Mouse (Mus musculus): ENCODE measurements around the gene Ciita. TPM values are rescaled to one million over a fixed set of nuclear protein-coding genes. Genes with fewer than 3 reads are reported as not detected.

Gene Ciita
- total RNA-seq, 1 experiment, result 0.22 TPM

DNA sequence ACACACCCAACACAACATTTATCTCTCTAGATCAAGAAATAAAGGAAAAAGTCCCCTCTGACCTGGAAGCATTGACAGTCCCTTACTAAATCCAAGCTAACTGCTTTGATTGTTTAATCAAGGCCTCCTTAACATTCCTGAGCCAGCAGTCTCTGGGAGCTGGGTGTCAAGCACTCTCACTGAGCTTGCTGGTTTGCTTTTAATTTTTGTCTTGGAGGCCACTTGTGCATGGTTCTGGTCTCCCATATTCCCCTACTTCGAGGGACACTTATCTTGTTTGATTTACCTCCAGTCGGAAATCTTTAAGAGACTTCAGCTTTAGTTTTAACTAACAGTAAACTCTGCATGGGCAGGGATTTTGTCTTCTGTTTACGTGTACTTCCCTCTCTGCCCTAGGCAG lies 4.9 kb upstream of the Ciita start:
- no peak for TF ChIP-seq ZC3H11A (IDR thresholded peaks at IDR 0.05; ENCODE audit: borderline replicate concordance, low read depth, low read length)
- H3K36me3 ChIP-seq (ENCODE audit: control insufficient read depth, insufficient read depth, low read length, poor library complexity, severe bottlenecking), result no peaks in the 10 kb centered on the region
- H3K4me1 ChIP-seq (ENCODE audit: control insufficient read depth in 2 of 2, insufficient read depth in 2 of 2, low read length in 2 of 2, poor library complexity in 1 of 2), result peaks cover 0 to 2% of the 10 kb centered on the region in 2 experiments; a peak in 1 of 4 replicates
- no peak overlapping the region for H3K4me3 ChIP-seq (ENCODE audit: insufficient read depth in 1 of 2, low read depth in 1 of 2, low read length in 2 of 2, poor library complexity in 1 of 2, severe bottlenecking in 1 of 2)
- H3K9me3 ChIP-seq (ENCODE audit: control insufficient read depth, insufficient read depth, low read depth, low read length), result no peaks in the 10 kb centered on the region
- in situ Hi-C loops (cut with MboI; ENCODE audit: low sequenced_read_pairs in 2 of 2, unreplicated experiment in 2 of 2), result no loop called here
- no peak overlapping the region for H3K27ac ChIP-seq (ENCODE audit: insufficient read depth, low read depth, low read length, poor library complexity, severe bottlenecking)
- no peak overlapping the region for H3K9ac ChIP-seq (ENCODE audit: insufficient read depth, low read depth, low read length, poor library complexity, severe bottlenecking)
- DNase-seq (ENCODE audit: low read depth, low spot score), result no peak

DNA sequence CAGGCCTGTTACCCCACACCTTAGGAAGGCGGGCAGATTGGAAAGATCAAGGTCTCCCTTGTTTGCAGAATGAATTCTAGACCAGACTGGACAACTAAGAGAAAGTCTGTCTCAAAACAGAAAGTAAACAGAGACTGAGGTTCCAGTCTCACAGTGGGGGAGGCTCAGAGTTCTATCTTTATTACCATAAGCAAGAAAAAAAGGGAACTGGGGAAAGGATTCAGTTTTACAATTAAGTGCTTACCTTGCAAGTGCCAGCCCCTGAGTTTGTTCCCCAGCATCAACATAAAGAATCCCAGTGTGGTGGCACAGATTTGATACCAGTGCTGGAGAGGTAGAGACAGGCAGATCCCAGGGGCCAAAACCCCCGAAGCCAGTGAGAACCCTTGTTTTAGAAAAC lies 3.9 kb upstream of the Ciita start:
- Histone ChIP-seq H3K27ac (ENCODE audit: insufficient read depth, low read depth, low read length, poor library complexity, severe bottlenecking) (no peak overlapping the region), H3K9me3 (ENCODE audit: control insufficient read depth, insufficient read depth, low read depth, low read length) (no peaks in the 10 kb centered on the region), H3K4me3 (ENCODE audit: insufficient read depth in 1 of 2, low read depth in 1 of 2, low read length in 2 of 2, poor library complexity in 1 of 2, severe bottlenecking in 1 of 2) (no peak overlapping the region), H3K36me3 (ENCODE audit: control insufficient read depth, insufficient read depth, low read length, poor library complexity, severe bottlenecking) (no peaks in the 10 kb centered on the region), H3K4me1 (ENCODE audit: control insufficient read depth in 2 of 2, insufficient read depth in 2 of 2, low read length in 2 of 2, poor library complexity in 1 of 2) (peaks cover 0 to 2% of the 10 kb centered on the region in 2 experiments; a peak in 1 of 4 replicates), H3K9ac (ENCODE audit: insufficient read depth, low read depth, low read length, poor library complexity, severe bottlenecking) (no peak overlapping the region)
- DNase-seq (ENCODE audit: low read depth, low spot score), result no peak
- in situ Hi-C loops (cut with MboI; ENCODE audit: low sequenced_read_pairs in 2 of 2, unreplicated experiment in 2 of 2), result no loop called here
- TF ChIP-seq ZC3H11A (IDR thresholded peaks at IDR 0.05; ENCODE audit: borderline replicate concordance, low read depth, low read length) (no peak), HCFC1 (IDR thresholded peaks at IDR 0.05; ENCODE audit: borderline replicate concordance, insufficient read depth, low read length) (no peak), MAFK (IDR thresholded peaks at IDR 0.05; ENCODE audit: insufficient read depth, low read depth, low read length) (no peak), ZNF384 (IDR thresholded peaks at IDR 0.05; ENCODE audit: low read depth, low read length) (no peak), CHD2 (IDR thresholded peaks at IDR 0.05; ENCODE audit: low read depth, low read length) (no peak)

- Histone ChIP-seq H3K4me1 (ENCODE audit: control insufficient read depth in 2 of 2, insufficient read depth in 2 of 2, low read length in 2 of 2, poor library complexity in 1 of 2) (no peaks in the 10 kb centered on the region), H3K36me3 (ENCODE audit: control insufficient read depth, insufficient read depth, low read length, poor library complexity, severe bottlenecking) (no peaks in the 10 kb centered on the region), H3K4me3 (ENCODE audit: insufficient read depth in 1 of 2, low read depth in 1 of 2, low read length in 2 of 2, poor library complexity in 1 of 2, severe bottlenecking in 1 of 2) (no peak overlapping the region), H3K9ac (ENCODE audit: insufficient read depth, low read depth, low read length, poor library complexity, severe bottlenecking) (no peak overlapping the region), H3K9me3 (ENCODE audit: control insufficient read depth, insufficient read depth, low read depth, low read length) (no peaks in the 10 kb centered on the region), H3K27ac (ENCODE audit: insufficient read depth, low read depth, low read length, poor library complexity, severe bottlenecking) (no peak overlapping the region)
- DNase-seq (ENCODE audit: low read depth, low spot score), result no peak
- in situ Hi-C loops (cut with MboI; ENCODE audit: low sequenced_read_pairs in 2 of 2, unreplicated experiment in 2 of 2), result no loop called here
- TF ChIP-seq MAFK (IDR thresholded peaks at IDR 0.05; ENCODE audit: insufficient read depth, low read depth, low read length) (no peak), ZNF384 (IDR thresholded peaks at IDR 0.05; ENCODE audit: low read depth, low read length) (no peak), CHD2 (IDR thresholded peaks at IDR 0.05; ENCODE audit: low read depth, low read length) (no peak), HCFC1 (IDR thresholded peaks at IDR 0.05; ENCODE audit: borderline replicate concordance, insufficient read depth, low read length) (no peak), ZC3H11A (IDR thresholded peaks at IDR 0.05; ENCODE audit: borderline replicate concordance, low read depth, low read length) (no peak)
Observed at GRCm38 (mm10) chr16:10482343-10482742, 2.5 kb downstream of the Ciita start.

- no peak overlapping the region for H3K4me3 ChIP-seq (ENCODE audit: insufficient read depth in 1 of 2, low read depth in 1 of 2, low read length in 2 of 2, poor library complexity in 1 of 2, severe bottlenecking in 1 of 2)
- H3K9me3 ChIP-seq (ENCODE audit: control insufficient read depth, insufficient read depth, low read depth, low read length), result no peaks in the 10 kb centered on the region
- no peak overlapping the region for H3K9ac ChIP-seq (ENCODE audit: insufficient read depth, low read depth, low read length, poor library complexity, severe bottlenecking)
- peaks cover 0 to 3% of the 10 kb centered on the region in 2 experiments; a peak in 1 of 4 replicates for H3K4me1 ChIP-seq (ENCODE audit: control insufficient read depth in 2 of 2, insufficient read depth in 2 of 2, low read length in 2 of 2, poor library complexity in 1 of 2)
- no peak for DNase-seq (ENCODE audit: low read depth, low spot score)
- H3K36me3 ChIP-seq (ENCODE audit: control insufficient read depth, insufficient read depth, low read length, poor library complexity, severe bottlenecking), result no peaks in the 10 kb centered on the region
- TF ChIP-seq ZC3H11A (IDR thresholded peaks at IDR 0.05; ENCODE audit: borderline replicate concordance, low read depth, low read length) (no peak), MAFK (IDR thresholded peaks at IDR 0.05; ENCODE audit: insufficient read depth, low read depth, low read length) (no peak), CHD2 (IDR thresholded peaks at IDR 0.05; ENCODE audit: low read depth, low read length) (no peak), HCFC1 (IDR thresholded peaks at IDR 0.05; ENCODE audit: borderline replicate concordance, insufficient read depth, low read length) (no peak), ZNF384 (IDR thresholded peaks at IDR 0.05; ENCODE audit: low read depth, low read length) (no peak)
- in situ Hi-C loops (cut with MboI; ENCODE audit: low sequenced_read_pairs in 2 of 2, unreplicated experiment in 2 of 2), result no loop called here
- H3K27ac ChIP-seq (ENCODE audit: insufficient read depth, low read depth, low read length, poor library complexity, severe bottlenecking), result no peak overlapping the region
Observed at GRCm38 (mm10) chr16:10486993-10487392, 7.1 kb downstream of the Ciita start.

DNA sequence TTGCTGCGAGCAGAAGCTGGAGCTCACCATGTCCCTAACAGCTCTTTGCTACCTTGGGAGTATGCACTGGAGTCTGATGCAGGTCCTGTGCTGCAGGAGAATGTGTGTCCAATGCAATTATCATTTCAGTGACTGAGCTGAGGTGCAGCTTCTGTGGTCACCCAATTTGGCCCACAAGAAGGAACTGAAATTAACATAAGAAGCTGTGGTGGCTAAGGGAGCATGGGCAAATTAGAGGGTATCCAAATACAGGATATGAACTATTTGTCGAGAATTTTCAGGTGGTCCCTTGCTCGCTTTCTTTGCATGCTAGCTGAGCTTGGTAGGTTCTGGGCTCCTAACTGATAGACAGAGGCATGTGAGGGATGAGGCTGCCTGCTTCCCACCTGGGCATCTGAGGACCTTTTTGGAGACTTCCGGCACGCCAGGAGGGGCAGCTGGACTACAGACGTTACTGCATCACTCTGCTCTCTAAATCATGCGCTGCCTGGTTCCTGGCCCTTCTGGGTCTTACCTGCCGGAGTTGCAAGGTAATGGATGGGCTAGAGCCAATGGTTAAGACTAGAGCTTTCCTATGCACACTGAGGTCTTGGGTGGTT lies 8.1 kb downstream of the Ciita start:
- no peaks in the 10 kb centered on the region for H3K9me3 ChIP-seq (ENCODE audit: control insufficient read depth, insufficient read depth, low read depth, low read length)
- in situ Hi-C loops (cut with MboI; ENCODE audit: low sequenced_read_pairs in 2 of 2, unreplicated experiment in 2 of 2), result no loop called here
- no peak for DNase-seq (ENCODE audit: low read depth, low spot score)
- peaks cover 0 to 3% of the 10 kb centered on the region in 2 experiments; a peak in 1 of 4 replicates for H3K4me1 ChIP-seq (ENCODE audit: control insufficient read depth in 2 of 2, insufficient read depth in 2 of 2, low read length in 2 of 2, poor library complexity in 1 of 2)
- no peak overlapping the region for H3K4me3 ChIP-seq (ENCODE audit: insufficient read depth in 1 of 2, low read depth in 1 of 2, low read length in 2 of 2, poor library complexity in 1 of 2, severe bottlenecking in 1 of 2)
- no peak overlapping the region for H3K9ac ChIP-seq (ENCODE audit: insufficient read depth, low read depth, low read length, poor library complexity, severe bottlenecking)
- no peak overlapping the region for H3K27ac ChIP-seq (ENCODE audit: insufficient read depth, low read depth, low read length, poor library complexity, severe bottlenecking)
- TF ChIP-seq ZNF384 (IDR thresholded peaks at IDR 0.05; ENCODE audit: low read depth, low read length), result no peak
- no peak for TF ChIP-seq CHD2 (IDR thresholded peaks at IDR 0.05; ENCODE audit: low read depth, low read length)
- no peak for TF ChIP-seq MAFK (IDR thresholded peaks at IDR 0.05; ENCODE audit: insufficient read depth, low read depth, low read length)
- no peak for TF ChIP-seq HCFC1 (IDR thresholded peaks at IDR 0.05; ENCODE audit: borderline replicate concordance, insufficient read depth, low read length)
- no peak for TF ChIP-seq ZC3H11A (IDR thresholded peaks at IDR 0.05; ENCODE audit: borderline replicate concordance, low read depth, low read length)
- no peaks in the 10 kb centered on the region for H3K36me3 ChIP-seq (ENCODE audit: control insufficient read depth, insufficient read depth, low read length, poor library complexity, severe bottlenecking)
